Comparison of ENCODE assay signal across 11 mouse cellular contexts in the genomic region with DNA sequence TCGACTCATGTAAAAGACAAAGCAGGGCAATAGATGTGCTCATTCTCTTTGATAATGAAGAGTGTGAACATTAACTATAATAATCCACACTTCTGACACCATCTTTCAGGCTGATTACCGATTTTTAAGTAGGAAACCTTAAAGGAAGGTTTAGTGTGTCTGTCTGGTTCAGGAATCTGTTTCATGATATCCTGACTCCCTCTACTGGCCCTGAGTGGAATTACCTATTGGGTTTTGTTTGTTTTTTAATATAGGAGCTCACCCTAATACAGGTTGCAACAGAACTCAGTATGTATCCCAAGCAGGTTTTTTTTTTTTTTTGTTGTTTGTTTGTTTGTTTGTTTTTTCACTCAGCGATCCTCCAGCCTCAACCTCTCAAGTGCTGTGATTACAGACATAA. TPM values are rescaled to one million over a fixed set of nuclear protein-coding genes. Genes with fewer than 3 reads are reported as not detected.
DNase-seq lines count a peak whose midpoint lies in the region; ATAC-seq and TF ChIP-seq lines count a peak whose summit lies in the region.
"Had no signal": no experiment of that assay in that cellular context is flagged by ENCODE, and none has a peak within 500 bp of the region (broad histone marks: within the 10 kb centered on the region; RNA-seq: fewer than 3 reads in every experiment).

No protein-coding gene starts in this region.

- H3K4me2 ChIP-seq in hindbrain, embryonic 14.5 days (replicated peaks): no peak overlapping the region
- H3K4me2 ChIP-seq: embryonic facial prominence, embryonic 13.5 days; liver, embryonic 15.5 days; stomach, embryonic 15.5 days had no signal

- no peak overlapping the region for H3K9ac ChIP-seq in hindbrain, embryonic 14.5 days
- H3K9ac ChIP-seq: embryonic facial prominence, embryonic 13.5 days; liver, embryonic 15.5 days; stomach, embryonic 15.5 days had no signal

- H3K9me3 ChIP-seq in hindbrain, embryonic 14.5 days (ENCODE audit: control insufficient read depth, low read length): no peaks in the 10 kb centered on the region
- no peaks in the 10 kb centered on the region for H3K9me3 ChIP-seq in hindbrain, embryonic 10.5 days
- H3K9me3 ChIP-seq: embryonic facial prominence, embryonic 13.5 days; liver, embryonic 15.5 days; stomach, embryonic 15.5 days had no signal

- H3K4me3 ChIP-seq in hindbrain, embryonic 14.5 days (replicated peaks; ENCODE audit: low read length): no peak overlapping the region
- H3K4me3 ChIP-seq in hindbrain, embryonic 10.5 days: no peak overlapping the region
- H3K4me3 ChIP-seq in thymus, adult 2 months (ENCODE audit: control insufficient read depth, insufficient read depth, low read length): no peak overlapping the region
- H3K4me3 ChIP-seq: embryonic facial prominence, embryonic 13.5 days; liver, embryonic 15.5 days; stomach, embryonic 15.5 days had no signal

- no peaks in the 10 kb centered on the region for H3K4me1 ChIP-seq in hindbrain, embryonic 14.5 days (replicated peaks; ENCODE audit: control insufficient read depth, insufficient read depth, low read length)
- H3K4me1 ChIP-seq in hindbrain, embryonic 10.5 days (replicated peaks): no peaks in the 10 kb centered on the region
- H3K4me1 ChIP-seq in thymus, adult 2 months (replicated peaks; ENCODE audit: control insufficient read depth, insufficient read depth, low read length): no peaks in the 10 kb centered on the region
- H3K4me1 ChIP-seq: embryonic facial prominence, embryonic 13.5 days; stomach, embryonic 15.5 days had no signal

- no peaks in the 10 kb centered on the region for H3K27me3 ChIP-seq in hindbrain, embryonic 14.5 days (ENCODE audit: control insufficient read depth, insufficient read depth, low read length)
- H3K27me3 ChIP-seq in hindbrain, embryonic 10.5 days (ENCODE audit: insufficient read depth, poor library complexity, severe bottlenecking): no peaks in the 10 kb centered on the region
- H3K27me3 ChIP-seq in thymus, adult 2 months (ENCODE audit: control insufficient read depth, insufficient read depth, low read length): no peaks in the 10 kb centered on the region
- H3K27me3 ChIP-seq in splenic B cell, adult 2 months (ENCODE audit: control insufficient read depth, insufficient read depth, low read length, poor library complexity, severe bottlenecking): no peaks in the 10 kb centered on the region
- H3K27me3 ChIP-seq: embryonic facial prominence, embryonic 13.5 days; liver, embryonic 15.5 days; stomach, embryonic 15.5 days had no signal

- H3K27ac ChIP-seq in hindbrain, embryonic 14.5 days: no peak overlapping the region
- H3K27ac ChIP-seq in hindbrain, embryonic 10.5 days: no peak overlapping the region
- no peak overlapping the region for H3K27ac ChIP-seq in thymus, adult 2 months (ENCODE audit: control insufficient read depth, insufficient read depth, low read length)
- H3K27ac ChIP-seq: embryonic facial prominence, embryonic 13.5 days; stomach, embryonic 15.5 days had no signal

- peak; percentile 94 for DNase-seq in hindbrain, embryonic 14.5 days (ENCODE audit: low spot score)
- DNase-seq in hindbrain, embryonic 10.5 days (ENCODE audit: low spot score): no peak
- DNase-seq in thymus, adult 2 months: peak; percentile 38
- no peak for DNase-seq in thymus, adult 18-20 months
- peak; percentile 73 for DNase-seq in c-Kit-positive CD71-negative TER-119-negative erythroid progenitor cells, embryonic 14.5 days (ENCODE audit: low read depth)
- DNase-seq in kidney, postnatal 10 days: peak; percentile 42
- peak; percentile 86 for DNase-seq in splenic B cell, adult 2 months (ENCODE audit: low read depth, low spot score)
- DNase-seq in frontal cortex, postnatal 10 days (ENCODE audit: low spot score in 2 of 2): no peak

- TF ChIP-seq CTCF in thymus, adult 2 months (IDR thresholded peaks at IDR 0.05; ENCODE audit: borderline replicate concordance, control insufficient read depth, extremely low read depth, insufficient read depth, low read length, poor library complexity): no peak

- TF ChIP-seq POLR2A in thymus, adult 2 months (IDR thresholded peaks at IDR 0.05; ENCODE audit: control insufficient read depth, extremely low read depth, insufficient read depth, low read length, poor library complexity): no peak

- no peaks in the 10 kb centered on the region for H3K36me3 ChIP-seq in hindbrain, embryonic 14.5 days (replicated peaks; ENCODE audit: control insufficient read depth, insufficient read depth)
- no peaks in the 10 kb centered on the region for H3K36me3 ChIP-seq in hindbrain, embryonic 10.5 days
- no peaks in the 10 kb centered on the region for H3K36me3 ChIP-seq in thymus, adult 2 months (ENCODE audit: control insufficient read depth, insufficient read depth, low read length)
- H3K36me3 ChIP-seq in splenic B cell, adult 2 months (ENCODE audit: control insufficient read depth, insufficient read depth, low read length, poor library complexity, severe bottlenecking): no peaks in the 10 kb centered on the region
- H3K36me3 ChIP-seq: embryonic facial prominence, embryonic 13.5 days; liver, embryonic 15.5 days; stomach, embryonic 15.5 days had no signal

- 39% methylated on average over 3 of the region's 3 CpGs for WGBS in hindbrain, embryonic 14.5 days
- 42% methylated on average over 3 of the region's 3 CpGs for WGBS in hindbrain, embryonic 10.5 days
- WGBS in thymus, adult 2 months: 33% methylated on average over 3 of the region's 3 CpGs

- ATAC-seq in hindbrain, embryonic 14.5 days (ENCODE audit: low FRiP score): no peak

RNA-seq across cellular contexts. Expression of gene Erp29, which starts 25.4 kb away (rescaled TPM):
- polyA plus RNA-seq in hindbrain, embryonic 14.5 days (2014; fragmentation: Nextera tagmentation; extraction: Ambion mirVana): 146 and 147 TPM in 2 replicates
- polyA plus RNA-seq in hindbrain, embryonic 10.5 days (2016; fragmentation: Nextera tagmentation; extraction: Ambion mirVana): 143 and 148 TPM in 2 replicates
- polyA plus RNA-seq in thymus, adult 2 months (2012; rRNA removed): 45.1 and 52.7 TPM in 2 replicates

RNA-seq across cellular contexts. Expression of gene Adam1b, which starts 25.6 kb away (rescaled TPM):
- polyA plus RNA-seq in hindbrain, embryonic 14.5 days (2014; fragmentation: Nextera tagmentation; extraction: Ambion mirVana): not detected in 2 replicates
- 0.08 TPM in 1 of 2 replicates, not detected in the other for polyA plus RNA-seq in hindbrain, embryonic 10.5 days (2016; fragmentation: Nextera tagmentation; extraction: Ambion mirVana)
- not detected in 2 replicates for polyA plus RNA-seq in thymus, adult 2 months (2012; rRNA removed)
- polyA plus RNA-seq: embryonic facial prominence, embryonic 13.5 days; liver, embryonic 15.5 days had no signal

RNA-seq across cellular contexts. Expression of gene Tmem116, which starts 26.0 kb away (rescaled TPM):
- 1.2 and 1.9 TPM in 2 replicates for polyA plus RNA-seq in hindbrain, embryonic 14.5 days (2014; fragmentation: Nextera tagmentation; extraction: Ambion mirVana)
- 0.78 and 0.93 TPM in 2 replicates for polyA plus RNA-seq in hindbrain, embryonic 10.5 days (2016; fragmentation: Nextera tagmentation; extraction: Ambion mirVana)
- polyA plus RNA-seq in thymus, adult 2 months (2012; rRNA removed): 1.8 and 5.0 TPM in 2 replicates

Comparison
In these comparisons a context has a peak if more than half of its experiments do, and no peak if none do; other contexts are left out.
1. DNase-seq: peak in hindbrain, embryonic 14.5 days (single experiment), thymus, adult 2 months (single experiment), c-Kit-positive CD71-negative TER-119-negative erythroid progenitor cells, embryonic 14.5 days (single experiment), kidney, postnatal 10 days (single experiment) and splenic B cell, adult 2 months (single experiment); none in hindbrain, embryonic 10.5 days (single experiment), thymus, adult 18-20 months (0 of 2) and frontal cortex, postnatal 10 days (0 of 2).